Mouse (Mus musculus) MEL (cell line): ENCODE data around the gene Gm10160. TPM values are rescaled to one million over a fixed set of nuclear protein-coding genes. Genes with fewer than 3 reads are reported as not detected.

Source experiments
- DNase-seq: peaks from one replicate; pipeline ENCODE4 v3.0.0; 2011; ENCODE audit warnings: low read depth, low spot score
- H3K27ac ChIP-seq: 2 replicates; pipeline ENCODE4 v1.5.1; 2012; ENCODE audit warnings: low read depth, mild to moderate bottlenecking, control low read depth, low read length, moderate library complexity; ENCODE audit not compliant: control insufficient read depth
- H3K27me3 ChIP-seq, 2 experiments: fragments of 150-350 bp in 1 of 2; sonication (generic) in 1 of 2; 2 replicates each; pipeline ENCODE4 v1.6.1; 2012; ENCODE audit warnings: low read length in 2 of 2, mild to moderate bottlenecking in 2 of 2, improper control_type of control experiment in 1 of 2, moderate library complexity in 1 of 2; ENCODE audit not compliant: insufficient read depth in 2 of 2, control insufficient read depth in 1 of 2
- H3K36me3 ChIP-seq, 2 experiments: 2 replicates each; pipeline ENCODE4 v1.6.1; 2012 to 2014; ENCODE audit warnings: low read length in 2 of 2, improper control_type of control experiment in 1 of 2, inconsistent platforms in 1 of 2, mild to moderate bottlenecking in 1 of 2; ENCODE audit not compliant: insufficient read depth in 2 of 2, control insufficient read depth in 1 of 2
- H3K4me1 ChIP-seq, 2 experiments: fragments of 150-350 bp in 1 of 2; sonication (generic) in 1 of 2; 2 replicates each; pipeline ENCODE4 v1.6.1; 2012; ENCODE audit warnings: low read length in 2 of 2, improper control_type of control experiment in 1 of 2, mild to moderate bottlenecking in 1 of 2; ENCODE audit not compliant: insufficient read depth in 2 of 2, control insufficient read depth in 1 of 2
- H3K4me3 ChIP-seq, 2 experiments: fragments of 150-350 bp in 1 of 2; sonication (generic) in 1 of 2; 2 replicates each; pipeline ENCODE4 v1.5.1; 2012; ENCODE audit warnings: low read depth in 2 of 2, low read length in 2 of 2, mild to moderate bottlenecking in 2 of 2, moderate library complexity in 2 of 2, control low read depth in 1 of 2, improper control_type of control experiment in 1 of 2; ENCODE audit not compliant: control insufficient read depth in 1 of 2, insufficient read depth in 1 of 2
- H3K79me2 ChIP-seq: 2 replicates; pipeline ENCODE4 v1.6.1; 2012; ENCODE audit warnings: mild to moderate bottlenecking, low read length, moderate library complexity; ENCODE audit not compliant: control insufficient read depth, poor library complexity, insufficient read depth
- H3K9ac ChIP-seq: 2 replicates; pipeline ENCODE4 v1.6.1; 2012; ENCODE audit warnings: low read depth, mild to moderate bottlenecking, control low read depth, low read length, moderate library complexity; ENCODE audit not compliant: control insufficient read depth, poor library complexity, severe bottlenecking
- H3K9me3 ChIP-seq: fragments of 150-350 bp; sonication (generic); replicated peaks from 2 replicates; pipeline ENCODE4 v1.6.1; 2012; ENCODE audit warnings: mild to moderate bottlenecking, low read length, improper control_type of control experiment, moderate library complexity; ENCODE audit not compliant: insufficient read depth
- CHD1 ChIP-seq: IDR thresholded peaks from 2 replicates; pipeline ENCODE4 v1.6.1; 2012; ENCODE audit warnings: low read depth, mild to moderate bottlenecking, inconsistent platforms, low read length, improper control_type of control experiment
- E2F4 ChIP-seq: IDR thresholded peaks from 2 replicates; pipeline ENCODE4 v1.6.1; 2011; ENCODE audit warnings: low read depth, low read length, improper control_type of control experiment, borderline replicate concordance
- ELF1 ChIP-seq: IDR thresholded peaks from 2 replicates; pipeline ENCODE4 v1.6.1; 2014; ENCODE audit warnings: low read depth, mild to moderate bottlenecking, inconsistent platforms, low read length, improper control_type of control experiment, moderate library complexity
- EP300 ChIP-seq, 2 experiments: IDR thresholded peaks; 2 replicates each; pipeline ENCODE4 v1.6.1; 2011; ENCODE audit warnings: improper control_type of control experiment in 2 of 2, low read length in 2 of 2, low read depth in 1 of 2, mild to moderate bottlenecking in 1 of 2
- ETS1 ChIP-seq: IDR thresholded peaks from 2 replicates; pipeline ENCODE4 v1.6.1; 2012; ENCODE audit warnings: low read depth, mild to moderate bottlenecking, inconsistent platforms, low read length, improper control_type of control experiment, moderate library complexity
- GABPA ChIP-seq: IDR thresholded peaks from 2 replicates; pipeline ENCODE4 v1.6.1; 2012; ENCODE audit warnings: low read depth, mild to moderate bottlenecking, inconsistent platforms, low read length, improper control_type of control experiment, moderate library complexity
- GATA1 ChIP-seq: IDR thresholded peaks from 2 replicates; pipeline ENCODE4 v1.6.1; 2011; ENCODE audit warnings: low read depth, low read length, improper control_type of control experiment
- MAFK ChIP-seq: IDR thresholded peaks from 2 replicates; pipeline ENCODE4 v1.6.1; 2011; ENCODE audit warnings: low read depth, mild to moderate bottlenecking, low read length, improper control_type of control experiment, borderline replicate concordance
- MAX ChIP-seq: IDR thresholded peaks from 2 replicates; pipeline ENCODE4 v1.6.1; 2011; ENCODE audit warnings: low read length, improper control_type of control experiment
- MAZ ChIP-seq: IDR thresholded peaks from 2 replicates; pipeline ENCODE4 v1.6.1; 2012; ENCODE audit warnings: low read depth, mild to moderate bottlenecking, inconsistent platforms, low read length, improper control_type of control experiment
- MXI1 ChIP-seq: IDR thresholded peaks from 2 replicates; pipeline ENCODE4 v1.6.1; 2011; ENCODE audit warnings: mild to moderate bottlenecking, low read depth, low read length, improper control_type of control experiment
- MYB ChIP-seq: IDR thresholded peaks from 2 replicates; pipeline ENCODE4 v1.6.1; 2011; ENCODE audit warnings: mild to moderate bottlenecking, low read depth, low read length, improper control_type of control experiment
- MYC ChIP-seq: IDR thresholded peaks from 2 replicates; pipeline ENCODE4 v1.6.1; 2011; ENCODE audit warnings: low read depth, mild to moderate bottlenecking, low read length, improper control_type of control experiment, moderate library complexity
- NELFE ChIP-seq: IDR thresholded peaks from 2 replicates; pipeline ENCODE4 v1.6.1; 2011; ENCODE audit warnings: low read depth, low read length, improper control_type of control experiment
- NRF1 ChIP-seq: IDR thresholded peaks from 2 replicates; pipeline ENCODE4 v1.6.1; 2014; ENCODE audit warnings: low read depth, mild to moderate bottlenecking, inconsistent platforms, low read length, improper control_type of control experiment, moderate library complexity; ENCODE audit not compliant: poor library complexity, insufficient read depth, severe bottlenecking
- POLR2A ChIP-seq, 2 experiments: IDR thresholded peaks; 2 replicates each; pipeline ENCODE4 v1.6.1; 2011 to 2012; ENCODE audit warnings: low read length in 2 of 2, mild to moderate bottlenecking in 2 of 2, control low read depth in 1 of 2, improper control_type of control experiment in 1 of 2, low read depth in 1 of 2, moderate library complexity in 1 of 2; ENCODE audit not compliant: control insufficient read depth in 1 of 2, insufficient read depth in 1 of 2, poor library complexity in 1 of 2
- POLR2AphosphoS2 ChIP-seq: IDR thresholded peaks from 2 replicates; pipeline ENCODE4 v1.6.1; 2011; ENCODE audit warnings: low read length, improper control_type of control experiment
- POLR2AphosphoS5 ChIP-seq: IDR thresholded peaks from 2 replicates; pipeline ENCODE4 v1.6.1; 2012; ENCODE audit warnings: low read depth, borderline replicate concordance, mild to moderate bottlenecking, inconsistent platforms, low read length, moderate library complexity, mixed read lengths
- RAD21 ChIP-seq: IDR thresholded peaks from 2 replicates; pipeline ENCODE4 v1.6.1; 2011; ENCODE audit warnings: mild to moderate bottlenecking, low read depth, low read length, improper control_type of control experiment
- TAL1 ChIP-seq: IDR thresholded peaks from 2 replicates; pipeline ENCODE4 v1.6.1; 2012; ENCODE audit warnings: mild to moderate bottlenecking, inconsistent platforms, low read length, moderate library complexity, mixed read lengths
- ZKSCAN1 ChIP-seq: IDR thresholded peaks from 2 replicates; pipeline ENCODE4 v1.6.1; 2012; ENCODE audit warnings: low read depth, mild to moderate bottlenecking, inconsistent platforms, low read length, improper control_type of control experiment, moderate library complexity
- ZMIZ1 ChIP-seq: IDR thresholded peaks from 2 replicates; pipeline ENCODE4 v1.6.1; 2012; ENCODE audit warnings: low read depth, mild to moderate bottlenecking, inconsistent platforms, low read length, improper control_type of control experiment, moderate library complexity
- ZNF384 ChIP-seq: IDR thresholded peaks from 2 replicates; pipeline ENCODE4 v1.6.1; 2012; ENCODE audit warnings: low read depth, mild to moderate bottlenecking, inconsistent platforms, low read length, improper control_type of control experiment
- polyA plus RNA-seq, 2 experiments: library from polyadenylated mRNA; stranded (reverse) in 1 of 2; unstranded in 1 of 2; fragments of >175 nt in 1 of 2; fragments of >200 nt in 1 of 2; gene quantifications; 2 replicates each; pipeline versions ENCODE4 v1.2.1 to v1.2.4; 2012; ENCODE audit warnings: low replicate concordance in 2 of 2, low read depth in 1 of 2; ENCODE audit not compliant: insufficient read length in 2 of 2, insufficient read depth in 1 of 2, missing spikeins in 1 of 2
- total RNA-seq: library from RNA; depleted of rRNA; stranded (reverse); fragments of 300-350 nt; gene quantifications from 2 replicates; pipeline ENCODE4 v1.2.3, GENCODE M21; 2012

Gene Gm10160
- total and polyA plus RNA-seq, 3 experiments, result not detected

DNA sequence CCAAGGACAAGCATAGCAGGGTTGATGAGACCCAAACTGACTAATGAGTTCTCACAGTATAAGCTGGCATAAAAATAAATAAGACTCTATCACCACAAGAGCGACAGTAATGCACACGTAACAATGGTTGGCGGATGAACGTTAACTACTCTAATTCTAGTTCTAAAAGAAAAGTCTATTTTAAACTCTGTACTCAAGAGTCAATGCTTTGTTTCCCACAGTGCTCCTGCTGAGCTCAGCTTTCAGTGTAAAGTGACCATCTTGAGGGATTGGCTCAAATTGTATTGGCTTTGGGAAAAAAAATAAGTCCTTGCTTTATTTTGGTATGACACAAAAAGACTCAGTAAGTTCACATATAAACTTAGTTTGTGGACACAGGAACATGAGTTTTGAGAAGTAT is 29.5 kb upstream of the Gm10160 start:
- no peaks in the 10 kb centered on the region for H3K79me2 ChIP-seq
- no peak overlapping the region for H3K27ac ChIP-seq
- TF ChIP-seq NRF1 (no peak), MAX (no peak), POLR2AphosphoS2 (no peak), ELF1 (no peak), MYB (no peak), E2F4 (no peak), GATA1 (no peak), ZKSCAN1 (no peak), NELFE (no peak), TAL1 (no peak), GABPA (no peak), RAD21 (no peak), ZMIZ1 (no peak), EP300 (IDR thresholded peaks at IDR 0.05; ENCODE audit: low read depth in 1 of 2, low read length in 2 of 2) (no peak), MAFK (no peak), ZNF384 (no peak)
- TF ChIP-seq, all 39 proteins: peak for 0
- no peak for DNase-seq
- no peak overlapping the region for H3K4me3 ChIP-seq
- H3K36me3 ChIP-seq, result no peaks in the 10 kb centered on the region
- H3K4me1 ChIP-seq, result no peaks in the 10 kb centered on the region
- H3K9ac ChIP-seq, result no peak overlapping the region
- H3K9me3 ChIP-seq, result no peaks in the 10 kb centered on the region
- peaks cover 0 to 5% of the 10 kb centered on the region in 2 experiments; a peak in 2 of 4 replicates for H3K27me3 ChIP-seq

DNA sequence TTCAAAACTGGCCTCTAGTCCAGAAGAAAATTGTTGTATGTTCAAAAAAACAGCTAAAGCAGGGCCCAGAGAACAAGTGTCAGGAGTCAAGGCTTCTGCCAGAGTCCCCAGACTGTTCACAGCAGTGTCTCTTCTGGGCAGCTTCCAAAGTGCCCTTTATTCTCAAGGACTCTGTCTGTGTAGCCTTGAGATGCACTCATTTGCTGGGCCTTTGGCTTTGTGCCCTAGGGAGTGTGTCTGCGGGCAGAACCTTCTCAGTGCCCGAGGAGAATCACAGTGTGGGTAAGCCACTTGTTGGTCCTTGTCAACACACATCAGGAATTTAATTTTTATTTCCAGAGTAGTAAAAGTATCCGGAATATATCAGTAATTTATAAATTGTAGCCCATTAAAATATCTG is 26.0 kb upstream of the Gm10160 start:
- no peaks in the 10 kb centered on the region for H3K36me3 ChIP-seq
- TF ChIP-seq MYB (no peak), ZKSCAN1 (no peak), ETS1 (no peak), CHD1 (no peak), MXI1 (no peak), NRF1 (no peak), MAX (no peak), MYC (no peak), NELFE (no peak), MAZ (no peak), RAD21 (no peak), TAL1 (no peak), POLR2A (IDR thresholded peaks at IDR 0.05; ENCODE audit: control insufficient read depth in 1 of 2, insufficient read depth in 1 of 2, low read depth in 1 of 2, low read length in 2 of 2, poor library complexity in 1 of 2) (no peak), POLR2AphosphoS5 (no peak)
- H3K9me3 ChIP-seq, result no peaks in the 10 kb centered on the region
- H3K4me3 ChIP-seq, result no peak overlapping the region
- H3K27ac ChIP-seq, result no peak overlapping the region
- H3K79me2 ChIP-seq, result no peaks in the 10 kb centered on the region
- DNase-seq, result no peak
- no peaks in the 10 kb centered on the region for H3K4me1 ChIP-seq
- H3K9ac ChIP-seq, result no peak overlapping the region
- H3K27me3 ChIP-seq, result peaks cover 0 to 5% of the 10 kb centered on the region in 2 experiments; a peak in 2 of 4 replicates
